Mouse (Mus musculus) kidney, embryonic 15.5 days (tissue): ENCODE measurements around the gene Dab2ip. TPM values are rescaled to one million over a fixed set of nuclear protein-coding genes. Genes with fewer than 3 reads are reported as not detected.

Experiments
- ATAC-seq: fragments of 200-750 bp; cut with Nextera tagmentation; replicated peaks from 2 replicates; pipeline ENCODE4 v1.8.0; 2017; ENCODE audit warnings: moderate TSS enrichment; ENCODE audit not compliant: low FRiP score
- H3K27ac ChIP-seq: fragments of 300-500 bp; sonication (generic); 2 replicates; pipeline ENCODE4 v1.5.1; 2015; ENCODE audit warnings: mild to moderate bottlenecking, inconsistent platforms
- H3K27me3 ChIP-seq: fragments of 300-500 bp; sonication (generic); 2 replicates; pipeline ENCODE4 v1.6.1; 2015; ENCODE audit warnings: inconsistent platforms
- H3K36me3 ChIP-seq: fragments of 300-500 bp; sonication (generic); 2 replicates; pipeline ENCODE4 v1.6.1; 2015; ENCODE audit warnings: inconsistent platforms
- H3K4me1 ChIP-seq: fragments of 300-500 bp; sonication (generic); 2 replicates; pipeline ENCODE4 v1.6.1; 2015; ENCODE audit warnings: inconsistent platforms
- H3K4me2 ChIP-seq: fragments of 300-500 bp; sonication (generic); 2 replicates; pipeline ENCODE4 v1.6.1; 2015; ENCODE audit warnings: moderate library complexity, mild to moderate bottlenecking, inconsistent platforms
- H3K4me3 ChIP-seq: fragments of 300-500 bp; sonication (generic); replicated peaks from 2 replicates; pipeline ENCODE4 v1.5.1; 2015; ENCODE audit warnings: mild to moderate bottlenecking, inconsistent platforms
- H3K9ac ChIP-seq: fragments of 300-500 bp; sonication (generic); 2 replicates; pipeline ENCODE4 v1.6.1; 2015; ENCODE audit warnings: mild to moderate bottlenecking, inconsistent platforms
- H3K9me3 ChIP-seq: fragments of 300-500 bp; sonication (generic); replicated peaks from 2 replicates; pipeline ENCODE4 v1.6.1; 2016; ENCODE audit warnings: inconsistent platforms
- WGBS: fragments of 180-500 bp; shearing (Covaris S2); methylation state at CpG from one replicate; pipeline ENCODE4 v1.1.7; 2015; ENCODE audit warnings: mixed read lengths; 5-methylcytosine and 5-hydroxymethylcytosine counted together
- polyA plus RNA-seq: library from polyadenylated mRNA; unstranded; fragments of >200 nt; fragmentation: Nextera tagmentation; extraction: Ambion mirVana; gene quantifications from 2 replicates; pipeline ENCODE4 v1.2.1, GENCODE M21; 2015

Gene Dab2ip
- polyA plus RNA-seq, 1 experiment from 2014 or later: 37.5 TPM

DNA sequence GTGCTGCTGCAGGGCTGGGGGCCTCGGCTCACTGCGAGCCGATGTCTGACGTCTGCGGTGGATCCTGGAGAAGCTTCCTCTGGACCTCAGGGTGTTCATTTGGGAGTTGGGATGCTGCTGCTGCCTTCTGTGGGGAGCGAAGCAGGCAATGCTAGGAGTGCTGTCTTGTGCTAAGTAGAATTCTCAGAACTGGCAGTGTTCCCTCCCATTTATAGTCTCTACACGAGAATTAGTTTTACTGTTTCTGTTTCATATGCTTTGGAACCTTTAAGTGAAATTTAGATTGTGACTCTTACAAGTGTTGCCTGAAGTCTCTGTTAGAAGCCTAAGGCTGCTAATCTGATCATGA is 138.1 kb downstream of the Dab2ip start:
- Histone ChIP-seq H3K27ac (peak overlapping the region; percentile 94), H3K4me1 (peaks cover 79% of the 10 kb centered on the region), H3K4me3 (no peak overlapping the region), H3K9ac (no peak overlapping the region), H3K4me2 (peak overlapping the region; percentile 49), H3K36me3 (no peaks in the 10 kb centered on the region), H3K27me3 (no peaks in the 10 kb centered on the region), H3K9me3 (no peaks in the 10 kb centered on the region)
- WGBS: 59% methylated on average over 7 of the region's 7 CpGs
- ATAC-seq: no peak

DNA sequence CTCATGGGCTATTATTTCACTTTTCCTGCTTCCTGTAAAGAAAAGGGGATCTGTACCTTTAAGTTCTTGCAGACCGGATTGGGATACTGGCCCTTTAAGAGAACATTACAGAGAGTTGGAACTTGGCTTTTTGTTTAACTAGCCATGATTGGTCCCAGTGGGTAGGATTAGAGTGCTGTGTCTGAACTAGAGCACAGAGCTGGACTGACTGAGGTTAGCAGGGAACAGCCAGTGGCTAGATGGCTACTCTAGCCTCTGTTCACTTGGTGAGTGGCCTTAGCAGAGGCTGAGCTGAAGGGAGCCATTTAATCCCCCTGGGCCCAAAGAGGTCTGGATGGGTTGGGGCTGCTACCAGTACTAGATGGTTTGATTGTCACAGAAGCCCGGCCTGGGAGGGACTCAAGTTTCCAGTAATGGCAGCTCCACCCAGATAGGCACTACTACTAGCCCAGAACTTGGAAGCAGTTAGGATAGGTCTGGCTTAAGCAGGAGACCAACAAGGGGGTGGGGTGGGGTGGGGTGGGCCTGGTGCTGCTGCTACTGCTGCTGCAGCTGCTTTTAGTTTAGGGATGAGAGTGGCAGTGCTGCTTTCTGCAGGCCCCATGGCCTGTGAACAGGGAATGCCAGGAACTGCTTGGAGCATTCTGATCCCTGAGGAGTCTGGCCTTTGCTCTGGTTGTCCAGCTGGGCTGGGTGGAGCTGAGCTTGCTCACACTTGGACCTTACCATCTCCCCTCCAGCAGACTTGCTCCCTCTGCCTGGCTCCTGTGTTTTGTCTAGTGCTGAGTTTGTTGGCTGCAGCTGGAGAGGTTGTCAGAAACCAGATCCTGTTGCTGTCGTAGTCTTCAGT is 138.7 kb downstream of the Dab2ip start:
- Histone ChIP-seq H3K9me3 (no peaks in the 10 kb centered on the region), H3K27me3 (no peaks in the 10 kb centered on the region), H3K4me2 (peak overlapping the region; percentile 49), H3K27ac (peak overlapping the region; percentile 94), H3K4me3 (peak overlapping the region; percentile 18), H3K9ac (no peak overlapping the region; the same call in 1 of the 2 replicates), H3K36me3 (no peaks in the 10 kb centered on the region), H3K4me1 (peaks cover 77% of the 10 kb centered on the region)
- ATAC-seq: peak; percentile 62
- WGBS: 24% methylated on average over 3 of the region's 3 CpGs

DNA sequence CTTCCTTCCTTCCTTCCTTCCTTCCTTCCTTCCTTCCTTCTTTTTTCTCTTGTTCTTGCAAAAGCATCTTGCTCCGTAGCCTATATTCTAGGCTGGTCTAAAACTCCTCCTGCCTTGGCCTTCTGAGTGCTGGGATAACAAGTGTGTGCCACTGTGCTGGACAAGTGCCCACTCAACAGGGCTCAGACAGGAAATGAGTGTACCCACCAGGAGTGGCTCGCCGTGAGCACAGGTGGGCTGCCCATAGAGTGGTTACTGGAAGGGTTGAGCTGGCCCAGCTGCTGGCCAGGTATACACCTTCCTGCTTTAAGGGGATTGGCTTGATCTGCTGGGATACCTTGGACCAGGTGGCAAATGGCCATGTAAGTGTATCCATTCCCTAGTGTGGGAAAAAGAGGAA is 139.7 kb downstream of the Dab2ip start:
- Histone ChIP-seq H3K27me3 (no peaks in the 10 kb centered on the region), H3K36me3 (no peaks in the 10 kb centered on the region), H3K4me2 (no peak overlapping the region), H3K9me3 (no peaks in the 10 kb centered on the region), H3K4me1 (peaks cover 75% of the 10 kb centered on the region), H3K9ac (no peak overlapping the region), H3K27ac (peak overlapping the region; percentile 94; the same call in 1 of the 2 replicates), H3K4me3 (no peak overlapping the region)
- no peak for ATAC-seq
- WGBS: 74% methylated on average over 3 of the region's 3 CpGs

DNA sequence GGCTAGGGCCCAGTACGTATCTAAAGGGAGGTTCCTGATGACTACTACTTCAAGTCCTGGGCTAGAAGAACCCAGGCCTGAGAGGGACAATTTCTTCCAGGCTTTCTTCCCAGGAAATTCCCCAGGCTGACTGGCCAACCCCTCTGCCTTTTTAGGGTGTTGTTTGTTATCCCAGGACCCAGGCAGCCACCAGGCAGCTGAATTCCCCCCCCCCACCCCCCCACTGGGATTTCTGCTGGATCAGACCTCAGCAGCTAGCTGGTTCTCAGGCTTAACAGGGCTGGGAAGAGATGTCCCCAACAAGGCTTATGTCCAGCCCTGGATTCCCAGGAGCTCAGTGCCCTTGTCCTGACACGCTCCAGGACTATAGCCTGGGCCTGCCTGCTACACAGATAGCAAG is 142.9 kb downstream of the Dab2ip start:
- Histone ChIP-seq H3K9ac (no peak overlapping the region), H3K4me3 (no peak overlapping the region), H3K4me1 (peaks cover 51% of the 10 kb centered on the region), H3K27me3 (no peaks in the 10 kb centered on the region), H3K9me3 (no peaks in the 10 kb centered on the region), H3K36me3 (peaks cover 10% of the 10 kb centered on the region), H3K27ac (no peak overlapping the region), H3K4me2 (no peak overlapping the region)
- ATAC-seq: no peak
- WGBS: 95% methylated on average over 2 of the region's 2 CpGs

DNA sequence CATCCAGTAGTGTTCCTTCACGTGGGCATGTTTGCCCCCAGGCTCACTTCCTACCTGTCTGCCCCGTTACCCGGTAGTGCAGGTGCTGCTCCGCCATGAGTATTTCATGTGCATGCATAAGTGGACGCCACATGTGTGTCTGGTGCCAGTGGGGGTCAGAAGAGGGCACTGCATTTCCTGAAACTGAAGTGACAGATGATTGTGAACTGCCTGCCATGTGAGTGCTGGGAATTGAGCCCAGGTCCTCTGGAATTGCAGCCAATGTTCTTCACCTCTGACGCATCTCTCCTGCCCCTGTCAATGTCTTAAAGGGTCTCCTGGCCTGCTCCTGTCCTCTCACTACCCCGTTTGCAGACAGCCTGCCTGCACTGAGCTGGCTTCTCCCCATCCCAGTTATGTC is 143.9 kb downstream of the Dab2ip start:
- no peak overlapping the region for H3K4me2 ChIP-seq
- H3K4me3 ChIP-seq: no peak overlapping the region
- H3K27me3 ChIP-seq: no peaks in the 10 kb centered on the region
- H3K4me1 ChIP-seq: peaks cover 41% of the 10 kb centered on the region
- 87% methylated on average over 7 of the region's 7 CpGs for WGBS
- H3K36me3 ChIP-seq: peaks cover 10% of the 10 kb centered on the region
- no peak overlapping the region for H3K27ac ChIP-seq
- H3K9me3 ChIP-seq: no peaks in the 10 kb centered on the region
- no peak overlapping the region for H3K9ac ChIP-seq
- ATAC-seq: no peak

DNA sequence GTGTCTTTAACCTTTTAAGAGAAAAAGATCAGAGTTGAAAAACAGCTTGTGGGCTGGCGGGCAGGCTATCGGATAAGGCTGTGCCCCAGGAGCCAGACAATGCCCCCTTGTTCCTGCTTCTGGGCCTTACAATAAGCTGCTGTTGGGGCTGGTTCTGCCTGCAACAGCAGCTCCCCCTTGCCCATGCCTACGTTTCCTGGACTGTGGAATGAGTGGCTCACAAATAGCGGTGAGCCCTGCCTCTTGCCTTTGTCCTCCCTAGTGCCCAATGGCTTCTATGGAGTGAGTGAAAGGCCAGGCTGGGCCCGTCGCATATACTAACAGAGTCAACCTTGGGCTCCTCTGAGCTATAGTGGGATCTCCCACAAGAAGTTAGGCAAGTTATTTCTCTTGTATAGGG is 144.5 kb downstream of the Dab2ip start:
- Histone ChIP-seq H3K4me2 (no peak overlapping the region), H3K27me3 (no peaks in the 10 kb centered on the region), H3K9me3 (no peaks in the 10 kb centered on the region), H3K36me3 (peaks cover 11% of the 10 kb centered on the region), H3K4me3 (no peak overlapping the region), H3K9ac (no peak overlapping the region), H3K27ac (peak overlapping the region; percentile 52), H3K4me1 (peaks cover 35% of the 10 kb centered on the region)
- 80% methylated on average over 6 of the region's 6 CpGs for WGBS
- ATAC-seq: no peak

DNA sequence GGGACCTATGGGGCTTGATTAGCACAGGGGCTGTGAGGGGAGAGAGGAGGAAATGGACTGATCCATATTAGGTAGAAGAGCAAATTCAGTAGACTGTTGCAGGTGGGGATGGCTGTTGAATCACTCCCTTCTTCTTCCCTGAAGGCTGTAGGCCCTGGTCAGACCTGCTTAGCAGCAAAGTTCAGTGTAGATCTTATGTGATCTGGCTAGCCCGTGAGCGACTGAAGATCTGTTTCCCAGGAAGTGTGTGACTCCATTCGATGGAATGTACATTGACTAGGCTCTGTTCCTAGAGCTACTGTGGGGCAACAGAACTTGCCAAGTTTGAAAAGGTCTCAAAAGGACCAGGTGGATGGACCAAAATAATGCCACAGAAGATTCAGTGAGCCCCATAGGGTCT is 145.2 kb downstream of the Dab2ip start:
- Histone ChIP-seq H3K27me3 (no peaks in the 10 kb centered on the region), H3K27ac (peak overlapping the region; percentile 52), H3K4me2 (no peak overlapping the region), H3K4me3 (no peak overlapping the region), H3K36me3 (peaks cover 17% of the 10 kb centered on the region), H3K4me1 (peaks cover 32% of the 10 kb centered on the region), H3K9ac (no peak overlapping the region), H3K9me3 (no peaks in the 10 kb centered on the region)
- no peak for ATAC-seq
- 89% methylated on average over 3 of the region's 3 CpGs for WGBS

DNA sequence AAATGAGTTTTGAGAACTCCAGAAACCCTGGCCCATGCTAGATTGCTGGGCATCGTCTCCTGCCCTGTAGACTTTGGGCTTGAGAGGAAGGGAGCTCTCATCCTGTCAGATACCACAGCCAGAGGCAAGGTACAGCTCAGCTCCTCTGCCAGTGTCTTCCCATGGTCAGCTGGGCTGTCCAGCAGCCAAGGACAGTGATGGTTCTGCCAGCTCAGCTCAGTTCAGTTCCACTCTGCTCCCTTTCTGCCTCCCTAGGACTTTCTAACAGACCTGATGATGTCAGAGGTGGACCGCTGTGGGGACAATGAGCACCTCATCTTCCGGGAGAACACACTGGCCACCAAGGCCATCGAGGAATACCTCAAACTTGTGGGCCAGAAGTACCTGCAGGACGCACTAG is 154.5 kb downstream of the Dab2ip start:
- no peak overlapping the region for H3K27ac ChIP-seq
- WGBS: 93% methylated on average over 5 of the region's 5 CpGs
- no peak for ATAC-seq
- H3K9ac ChIP-seq: no peak overlapping the region
- H3K4me1 ChIP-seq: peaks cover 17% of the 10 kb centered on the region
- H3K4me2 ChIP-seq: no peak overlapping the region
- no peaks in the 10 kb centered on the region for H3K27me3 ChIP-seq
- H3K36me3 ChIP-seq: peaks cover 95% of the 10 kb centered on the region
- H3K4me3 ChIP-seq: no peak overlapping the region
- no peaks in the 10 kb centered on the region for H3K9me3 ChIP-seq

DNA sequence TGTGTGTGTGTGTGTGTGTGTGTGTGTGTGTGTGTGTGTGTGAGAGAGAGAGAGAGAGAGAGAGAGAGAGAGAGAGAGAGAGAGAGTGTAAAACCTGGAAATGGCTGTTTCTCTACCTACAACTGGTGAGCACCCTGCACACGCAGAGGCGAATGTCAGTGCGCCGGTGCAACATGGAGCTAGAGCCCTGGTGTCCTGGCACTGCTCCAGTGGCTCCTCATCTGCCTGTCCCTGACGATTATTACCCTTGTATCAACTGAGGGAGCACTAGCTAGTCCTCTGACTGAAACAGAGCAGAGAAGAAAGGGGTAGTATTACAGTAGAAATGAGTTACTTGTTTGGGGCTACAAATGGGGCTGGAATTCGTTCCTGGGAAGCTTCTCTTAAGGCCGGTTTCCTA is 155.4 kb downstream of the Dab2ip start:
- 79% methylated on average over 7 of the region's 7 CpGs for WGBS

DNA sequence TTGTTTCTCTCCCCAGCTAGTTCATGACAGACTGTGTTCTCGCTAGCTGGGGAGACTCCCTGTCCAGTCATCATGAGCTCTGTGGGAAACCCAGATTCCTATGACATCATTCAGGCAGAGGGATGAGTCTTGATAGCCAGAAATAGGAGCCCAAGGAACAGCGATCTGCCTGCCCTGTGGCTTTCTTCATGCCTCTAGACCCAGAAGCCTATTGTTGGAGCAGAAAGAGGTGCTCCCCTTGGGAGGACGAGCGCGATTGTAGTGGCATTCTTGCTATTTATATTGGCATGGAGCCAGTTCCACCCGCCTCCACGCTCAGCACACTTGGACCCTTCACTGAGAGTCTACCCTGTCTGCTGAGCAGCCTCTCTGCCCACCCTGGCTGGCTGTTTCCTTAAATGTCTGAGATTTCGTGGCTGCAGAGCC is 156.7 kb downstream of the Dab2ip start:
- ATAC-seq: peak; percentile 62
- Histone ChIP-seq H3K4me2 (no peak overlapping the region), H3K9me3 (no peaks in the 10 kb centered on the region), H3K4me1 (peaks cover 17% of the 10 kb centered on the region), H3K9ac (no peak overlapping the region), H3K4me3 (no peak overlapping the region), H3K27me3 (no peaks in the 10 kb centered on the region), H3K27ac (no peak overlapping the region), H3K36me3 (peaks cover 98% of the 10 kb centered on the region)
- WGBS: 42% methylated on average over 8 of the region's 8 CpGs

More for the DNA sequence above, 155.4 kb downstream of the Dab2ip start:
- Histone ChIP-seq H3K27ac (no peak overlapping the region), H3K9me3 (no peaks in the 10 kb centered on the region), H3K4me1 (peaks cover 17% of the 10 kb centered on the region), H3K4me2 (no peak overlapping the region), H3K36me3 (peaks cover 97% of the 10 kb centered on the region), H3K9ac (no peak overlapping the region), H3K4me3 (no peak overlapping the region), H3K27me3 (no peaks in the 10 kb centered on the region)
- ATAC-seq: no peak

DNA sequence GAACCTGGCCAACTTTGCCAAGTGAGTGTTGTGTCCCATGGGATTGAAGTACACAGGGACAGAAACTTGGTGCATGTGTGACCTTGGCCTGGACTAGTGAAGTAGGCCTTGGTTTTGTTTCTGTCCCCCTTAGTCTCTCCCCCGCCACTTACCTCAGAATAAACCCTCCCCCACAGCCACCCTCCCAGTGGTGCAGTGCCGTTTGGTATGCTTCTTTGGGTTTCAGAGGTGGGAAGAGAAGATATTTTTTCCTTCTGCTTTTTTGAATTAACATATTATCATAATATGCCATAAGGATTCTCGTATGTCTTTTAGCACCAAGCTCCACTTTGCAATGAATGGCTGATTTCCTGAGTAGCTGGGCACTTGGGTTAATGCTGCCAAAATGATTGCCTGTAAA is 157.4 kb downstream of the Dab2ip start:
- Histone ChIP-seq H3K9me3 (no peaks in the 10 kb centered on the region), H3K27ac (no peak overlapping the region), H3K9ac (no peak overlapping the region), H3K4me3 (no peak overlapping the region), H3K27me3 (no peaks in the 10 kb centered on the region), H3K4me1 (peaks cover 17% of the 10 kb centered on the region), H3K36me3 (peaks cover 98% of the 10 kb centered on the region), H3K4me2 (no peak overlapping the region)
- ATAC-seq: no peak
- 79% methylated on average over 3 of the region's 3 CpGs for WGBS

DNA sequence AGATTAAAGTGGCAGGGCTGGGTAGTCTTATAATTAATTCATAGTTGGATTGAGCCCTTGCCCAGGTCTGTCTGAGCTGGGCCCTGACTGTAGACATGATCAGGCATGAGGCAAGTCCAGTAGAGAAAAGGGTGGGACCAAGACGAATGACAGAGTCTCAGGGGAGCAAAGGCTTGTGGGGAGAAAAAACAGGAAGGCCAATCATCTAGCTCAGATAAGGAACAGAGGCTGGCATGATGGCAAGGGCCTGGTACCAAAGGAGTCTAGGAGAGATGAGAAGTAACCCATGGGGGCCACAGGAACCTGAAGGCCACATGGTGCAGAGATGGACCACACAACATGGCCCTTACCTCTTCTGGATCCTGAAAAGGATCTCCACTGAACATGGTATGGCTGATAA is 158.1 kb downstream of the Dab2ip start:
- Histone ChIP-seq H3K4me2 (no peak overlapping the region), H3K27me3 (no peaks in the 10 kb centered on the region), H3K4me1 (peaks cover 17% of the 10 kb centered on the region), H3K27ac (no peak overlapping the region), H3K4me3 (no peak overlapping the region), H3K9me3 (no peaks in the 10 kb centered on the region), H3K36me3 (peaks cover 98% of the 10 kb centered on the region), H3K9ac (no peak overlapping the region)
- 78% methylated on average over 1 of the region's 1 CpGs for WGBS
- ATAC-seq: no peak
